Mouse (Mus musculus): ENCODE data around the gene Cps1.
A peak's percentile ranks its signal among the peaks of the same experiment; 100 is the strongest.

The Cps1 gene

DNA sequence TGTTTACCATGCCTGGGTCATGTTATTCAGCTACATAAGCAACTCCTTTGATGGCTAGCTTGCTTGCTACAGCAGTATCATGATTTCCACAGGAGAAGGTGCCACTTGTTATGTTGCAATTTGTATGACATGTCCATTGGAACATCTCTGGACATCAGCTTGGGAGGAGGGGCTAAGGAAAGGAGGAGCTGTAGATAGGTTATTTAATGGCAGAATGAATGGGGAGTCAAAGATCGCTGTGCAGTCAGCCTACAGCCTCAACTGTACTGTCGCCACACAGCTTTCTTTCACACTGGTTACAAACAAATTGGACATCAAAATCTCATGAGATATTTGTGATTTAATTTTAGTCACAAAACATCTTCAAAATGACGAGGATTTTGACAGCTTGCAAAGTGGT lies at the start of gene Cps1:
Cps1 (plus strand) TSS at position 230 of the 400 bp plus-strand sequence.
- DNase-seq: no peak

DNA sequence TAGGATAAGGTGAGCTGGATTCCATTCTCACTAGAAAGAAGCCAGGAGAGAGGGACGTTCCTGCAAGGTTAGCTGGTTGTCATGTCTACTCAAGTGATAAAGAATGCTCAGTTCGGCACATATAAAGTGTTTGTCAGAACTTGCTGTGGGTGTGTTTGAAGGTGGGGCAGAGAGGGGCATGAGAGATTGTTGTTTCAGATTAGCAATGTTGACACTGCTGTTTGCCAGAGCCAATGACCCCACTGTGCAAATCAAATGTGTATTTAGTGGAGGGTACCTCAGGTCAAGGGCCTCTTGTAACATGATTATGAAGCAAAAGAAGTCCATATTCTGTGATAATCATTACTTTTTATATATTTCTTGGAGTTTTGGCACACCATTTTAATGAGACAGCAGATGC lies 45.1 kb upstream of the Cps1 start:
- DNase-seq: no peak

DNA sequence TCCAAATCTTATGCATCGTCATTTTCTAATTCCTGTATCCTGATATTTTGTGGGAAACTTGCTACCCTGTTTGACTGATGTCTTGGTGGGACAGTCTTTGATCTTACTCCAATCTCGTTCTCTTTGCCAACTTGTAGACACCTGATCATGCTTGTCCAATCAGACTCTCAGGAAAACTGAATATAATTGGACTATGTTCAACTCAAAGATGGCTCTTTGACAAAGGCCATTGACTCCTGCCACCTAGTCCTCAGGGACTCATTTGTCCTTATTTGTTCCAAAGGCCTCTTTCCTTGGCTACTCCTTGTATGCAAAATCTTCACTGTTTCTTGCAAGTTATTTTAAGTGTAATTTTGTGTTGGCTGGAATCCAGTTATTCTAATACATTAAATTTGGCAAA lies 44.2 kb upstream of the Cps1 start:
- no peak for DNase-seq

DNA sequence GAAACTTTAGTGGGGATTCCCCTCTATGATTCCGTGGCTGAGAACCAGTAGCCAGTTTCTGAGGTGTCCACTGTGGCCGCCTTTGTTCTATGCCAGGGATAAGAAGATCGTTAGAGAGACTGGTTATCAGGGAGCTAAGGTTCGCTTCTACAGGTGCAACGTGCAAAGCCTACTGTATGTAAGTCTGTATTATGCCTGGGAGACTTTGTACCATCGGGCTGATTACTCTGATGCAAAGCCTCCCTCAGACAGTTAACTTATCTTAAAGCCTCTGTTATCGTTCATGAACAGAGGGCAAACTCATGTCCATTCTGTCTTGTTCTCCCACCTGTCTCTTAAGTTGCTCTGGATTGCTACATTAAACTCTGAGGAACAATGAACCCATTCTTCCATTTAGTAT lies 43.7 kb upstream of the Cps1 start:
- no peak for DNase-seq

DNA sequence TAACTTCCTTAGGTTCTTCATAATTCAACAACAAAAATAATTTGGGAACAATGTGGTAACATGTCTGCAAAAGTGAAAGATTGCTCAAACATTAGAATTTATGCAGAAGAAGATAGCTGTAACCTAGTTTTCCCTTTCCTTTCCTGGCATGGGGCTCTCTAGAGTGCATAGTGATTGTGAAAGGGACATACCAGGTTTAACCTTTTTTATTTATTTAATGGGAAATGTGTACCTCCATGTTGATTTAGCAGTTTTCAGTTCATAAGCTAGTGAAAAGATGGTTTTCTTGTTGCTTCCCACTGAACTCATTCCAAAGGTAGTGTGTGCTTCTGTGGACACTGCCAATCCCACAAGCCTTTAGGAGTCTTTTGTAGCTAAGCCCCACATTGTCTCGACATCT lies 30.4 kb upstream of the Cps1 start:
- DNase-seq: no peak

DNA sequence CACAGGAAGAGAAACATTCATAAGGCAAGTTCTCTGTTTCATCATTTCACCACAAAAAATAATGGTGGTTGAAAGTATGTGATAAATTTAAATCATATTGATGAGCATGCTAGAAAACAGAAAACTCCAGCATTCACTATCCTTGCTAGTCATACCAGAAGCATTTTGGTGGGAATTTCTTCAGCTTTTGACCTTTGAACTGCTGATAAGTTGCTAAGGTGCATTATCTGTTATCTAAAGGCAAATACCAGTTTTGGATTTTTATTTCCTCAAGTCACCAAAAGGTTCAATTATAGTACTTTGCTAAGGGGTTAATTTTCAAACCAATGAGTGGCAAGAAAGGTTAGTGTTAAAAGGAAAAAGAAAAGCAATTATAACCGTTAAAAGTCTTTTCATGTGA lies 23.6 kb upstream of the Cps1 start:
- DNase-seq: no peak

DNA sequence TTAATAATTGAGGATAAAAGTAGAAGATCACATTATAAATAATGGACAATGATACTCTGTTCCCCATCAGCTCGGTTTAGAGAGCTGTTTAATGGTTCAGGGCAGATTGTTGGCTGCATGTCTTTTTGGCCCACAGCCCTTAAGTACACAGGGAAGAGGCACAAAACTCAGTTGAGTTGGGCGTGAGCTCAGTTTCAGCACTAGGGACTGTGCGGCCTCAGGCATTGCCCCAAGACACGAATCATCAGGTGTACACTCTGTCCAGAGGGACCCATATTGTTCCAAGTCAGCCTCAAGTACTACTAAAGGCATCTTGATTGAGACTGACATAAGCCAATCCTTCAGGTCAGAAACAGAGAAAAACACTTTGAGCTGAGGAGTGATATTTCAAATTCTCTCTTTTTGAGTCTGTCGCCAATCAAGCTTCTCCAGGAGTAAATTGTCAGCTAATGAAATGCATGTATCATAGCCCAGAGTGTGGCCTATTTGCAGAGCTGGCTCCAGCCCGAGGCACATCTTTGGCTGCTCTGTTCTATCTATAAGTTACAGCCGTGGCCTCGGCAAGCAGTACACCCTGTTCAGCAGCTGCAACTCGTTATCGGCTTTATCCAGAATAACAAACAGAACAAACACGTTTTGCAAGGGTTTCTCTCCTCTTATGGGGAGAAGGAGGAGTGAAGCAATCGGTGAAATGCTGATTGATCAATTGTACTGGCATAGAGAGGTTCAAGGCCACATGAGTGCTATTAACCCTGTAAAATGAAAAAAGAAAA lies 19.2 kb upstream of the Cps1 start:
- peak; percentile 28 for DNase-seq

DNA sequence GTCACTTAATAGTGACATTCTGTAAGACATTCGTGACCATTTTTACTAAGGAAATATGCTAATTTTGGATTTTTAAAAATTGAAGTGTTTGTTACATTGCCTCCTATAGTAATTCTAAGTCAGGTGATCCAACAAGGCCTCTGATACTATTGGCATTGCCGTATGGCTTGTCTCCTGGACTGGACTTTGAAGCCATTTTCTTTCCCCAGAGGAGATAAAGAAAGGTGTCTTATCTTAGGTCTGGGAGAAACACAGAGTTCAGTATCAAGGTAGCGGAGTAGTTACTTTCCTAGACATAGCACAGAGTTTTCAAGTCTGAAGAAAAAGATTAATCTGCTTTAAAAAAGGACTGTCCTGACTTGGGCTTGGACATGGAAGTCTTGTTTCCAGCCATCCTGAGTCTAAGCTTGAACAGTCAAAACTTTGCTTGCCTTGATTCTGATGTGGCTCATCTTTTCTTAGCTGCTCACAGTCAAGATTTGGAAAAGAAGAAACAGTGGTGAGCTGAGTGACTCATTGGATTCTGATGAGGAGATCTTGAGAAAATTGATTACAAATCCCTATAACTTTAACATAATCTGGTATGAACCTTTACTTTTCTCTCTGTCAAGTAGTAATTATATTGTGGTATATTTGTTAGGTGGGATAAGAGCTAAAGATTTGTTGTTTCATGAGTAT lies 11.1 kb upstream of the Cps1 start:
- DNase-seq: no peak

DNA sequence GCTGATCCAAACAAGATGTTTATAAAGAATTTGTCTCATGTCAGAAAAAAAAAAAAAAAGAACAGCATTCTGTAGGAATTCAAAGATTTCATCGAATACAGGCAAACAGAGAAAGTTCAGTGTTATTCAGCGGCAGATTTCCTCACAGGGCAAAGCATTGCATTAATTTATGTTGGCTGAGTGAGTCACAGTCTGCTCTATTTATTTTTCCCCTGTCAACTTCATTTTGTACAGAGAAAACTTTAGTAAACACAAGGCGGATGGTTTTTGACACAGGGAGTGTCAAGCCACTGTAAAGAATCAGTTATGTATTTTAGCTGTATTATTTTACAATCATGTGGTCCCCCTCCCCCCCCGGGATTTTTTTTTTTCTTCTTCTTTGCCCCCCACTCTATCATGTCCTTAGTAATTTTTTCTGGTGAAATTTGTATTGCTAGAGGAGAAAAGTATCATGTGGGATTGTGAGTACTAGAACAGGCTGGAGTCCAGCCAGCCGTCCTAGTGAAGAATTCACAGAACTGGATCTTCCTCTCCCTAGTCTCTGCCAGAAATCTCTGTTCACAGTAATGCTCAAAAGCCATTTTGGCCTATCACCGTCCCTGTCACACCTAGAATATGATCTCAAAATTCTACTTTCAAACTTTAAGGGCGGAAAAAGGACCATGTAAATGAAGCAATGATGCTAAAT lies 9.3 kb upstream of the Cps1 start:
- no peak for DNase-seq

DNA sequence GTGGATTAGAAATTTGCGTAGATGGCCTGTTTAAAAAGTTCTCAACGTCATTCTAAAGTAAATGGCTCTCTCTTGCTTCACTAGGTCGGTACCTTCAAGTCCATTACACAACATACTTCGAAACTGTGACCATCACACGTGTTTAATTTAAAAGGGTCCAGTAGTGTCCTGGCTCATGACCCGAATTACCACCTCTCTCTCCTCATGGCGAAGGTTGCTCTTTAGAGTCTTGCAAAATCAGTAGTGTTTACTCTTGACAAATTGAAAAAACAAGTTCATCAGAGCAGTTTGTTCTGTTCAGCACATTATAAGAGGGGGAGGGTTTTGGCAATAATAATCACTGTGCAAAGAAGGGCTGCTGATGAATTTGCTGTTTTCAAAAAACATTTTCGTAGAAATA lies 6.3 kb upstream of the Cps1 start:
- DNase-seq: no peak

DNA sequence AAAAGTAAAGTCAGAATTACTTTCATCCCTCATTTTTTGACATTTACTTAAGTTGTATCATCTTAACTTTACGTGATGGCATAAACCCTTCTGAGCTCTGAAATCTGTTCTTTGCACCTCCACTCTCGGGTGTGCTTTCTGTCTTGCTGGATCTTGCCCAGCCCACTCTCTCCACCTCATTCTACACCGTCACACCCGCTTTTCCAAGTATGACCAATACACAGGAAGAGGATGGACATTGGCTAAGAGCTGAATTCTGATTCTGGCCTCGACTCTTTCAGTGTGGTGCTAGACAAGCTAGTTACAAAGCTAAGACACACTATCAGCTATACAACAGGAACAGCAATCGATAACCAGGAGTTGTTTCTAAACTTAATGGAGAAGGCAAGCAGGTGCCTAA lies 5.0 kb upstream of the Cps1 start:
- no peak for DNase-seq

DNA sequence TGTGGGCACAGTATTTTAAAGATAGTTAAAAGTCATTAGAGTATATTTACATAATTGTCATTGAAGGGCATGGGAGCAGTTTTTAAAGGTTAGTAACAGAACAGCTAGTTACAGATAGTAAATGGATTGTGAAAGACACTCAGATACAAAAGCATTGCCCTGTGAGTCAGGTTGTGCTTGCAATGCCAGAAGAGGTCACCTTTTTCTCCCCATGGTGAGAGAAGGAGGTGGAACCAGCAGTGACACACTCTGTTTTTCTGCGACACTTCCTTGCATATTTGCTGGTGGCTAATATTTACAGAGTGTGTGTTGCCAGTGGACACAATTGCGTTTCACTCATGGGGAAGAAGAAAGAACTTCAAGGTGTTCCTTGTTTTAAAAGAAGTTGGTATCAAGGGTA lies 2.6 kb downstream of the Cps1 start:
- DNase-seq: no peak

DNA sequence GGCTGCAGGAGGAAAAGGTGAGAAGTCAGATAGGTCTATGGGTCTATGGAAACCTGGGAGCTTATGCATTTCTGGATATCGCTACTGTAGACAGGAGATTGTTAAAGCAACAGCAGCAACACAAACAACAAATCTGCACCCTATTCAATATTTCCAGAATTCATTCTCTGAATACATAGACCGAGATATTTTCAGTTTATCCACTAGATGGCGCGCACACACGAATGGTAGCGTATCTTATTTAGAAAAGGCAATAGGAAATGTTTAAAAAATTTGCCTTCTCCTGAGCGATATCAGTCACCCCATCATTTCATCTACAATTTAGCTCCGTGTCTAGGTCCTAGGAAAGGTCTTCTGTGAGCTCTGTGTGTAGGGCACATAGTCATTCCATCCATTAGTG lies 21.1 kb downstream of the Cps1 start:
- DNase-seq: peak; percentile 66

DNA sequence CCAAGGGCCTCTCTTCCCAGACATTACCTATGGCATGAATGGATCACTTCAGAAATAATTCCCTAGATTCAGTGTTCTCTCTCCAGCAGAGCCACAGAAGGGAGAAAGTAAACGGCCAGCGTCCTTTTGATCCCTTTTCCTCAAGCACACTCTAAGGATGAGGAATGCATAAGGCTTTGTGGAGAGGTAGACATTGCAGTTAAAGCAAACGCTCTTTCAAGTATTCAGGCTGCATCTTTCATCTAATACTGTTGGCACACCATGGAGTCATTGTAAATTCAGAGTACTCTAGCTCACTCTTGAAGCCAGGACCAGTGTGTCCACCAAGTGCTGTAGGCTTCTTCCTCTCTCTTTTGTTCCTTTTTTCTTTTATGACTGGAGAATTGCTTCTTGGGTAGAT lies 28.4 kb downstream of the Cps1 start:
- no peak for DNase-seq

DNA sequence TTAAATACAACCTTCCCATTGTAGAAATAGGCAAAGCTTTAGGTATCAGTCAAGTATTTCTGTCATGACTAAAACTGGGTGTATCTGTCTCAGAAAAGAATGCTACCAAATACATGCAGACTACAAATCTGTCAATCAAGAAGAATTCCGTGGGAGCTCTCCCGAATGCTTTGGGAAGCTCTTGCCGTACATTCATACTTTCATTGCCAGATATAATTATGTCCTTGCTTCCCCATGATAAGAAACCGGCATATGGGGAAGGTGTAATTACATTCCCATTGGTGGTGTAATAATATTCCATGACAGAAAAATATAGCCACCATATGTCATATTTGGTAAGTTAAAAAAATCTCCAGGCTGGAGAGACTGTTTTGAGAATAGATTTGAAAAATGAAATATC lies 44.5 kb downstream of the Cps1 start:
- no peak for DNase-seq

DNA sequence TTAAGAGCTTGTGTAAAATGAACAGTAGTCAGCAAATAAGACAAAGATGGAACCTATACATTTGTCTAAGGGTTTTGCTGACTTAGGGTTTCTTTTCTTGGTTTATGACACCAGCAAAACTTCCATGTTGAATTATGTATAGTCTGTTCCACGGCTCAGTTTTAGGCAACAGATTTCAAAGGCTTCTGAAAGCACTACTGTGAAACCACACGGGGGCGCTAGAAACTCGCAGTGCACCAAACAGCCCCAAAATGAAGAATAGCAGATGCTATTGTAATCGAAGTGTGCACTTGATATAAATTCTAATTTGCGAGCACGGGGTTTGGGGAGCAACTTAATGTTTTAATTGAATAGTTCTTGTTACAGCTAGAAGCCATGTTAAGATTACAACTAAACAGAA lies 58.3 kb downstream of the Cps1 start:
- DNase-seq: peak; percentile 80

DNA sequence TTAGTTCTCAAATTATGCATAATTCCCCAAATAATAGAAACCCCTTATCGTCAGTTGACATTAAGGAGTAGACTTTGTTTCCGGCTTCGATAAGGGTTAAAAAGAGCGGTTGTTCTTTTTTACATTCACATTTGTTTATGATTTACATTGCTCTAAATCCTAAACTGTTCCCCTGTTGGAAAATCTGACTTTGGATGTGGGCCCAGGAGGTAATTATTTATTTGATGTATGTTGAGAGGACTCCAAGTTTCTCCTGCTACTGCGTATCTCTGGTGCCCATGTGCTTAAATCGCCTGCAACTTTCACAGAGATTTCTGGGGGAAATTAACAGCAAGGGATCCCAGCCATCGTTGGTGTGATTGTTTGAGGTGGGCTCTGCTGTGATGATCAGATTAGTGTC lies 59.4 kb downstream of the Cps1 start:
- no peak for DNase-seq

DNA sequence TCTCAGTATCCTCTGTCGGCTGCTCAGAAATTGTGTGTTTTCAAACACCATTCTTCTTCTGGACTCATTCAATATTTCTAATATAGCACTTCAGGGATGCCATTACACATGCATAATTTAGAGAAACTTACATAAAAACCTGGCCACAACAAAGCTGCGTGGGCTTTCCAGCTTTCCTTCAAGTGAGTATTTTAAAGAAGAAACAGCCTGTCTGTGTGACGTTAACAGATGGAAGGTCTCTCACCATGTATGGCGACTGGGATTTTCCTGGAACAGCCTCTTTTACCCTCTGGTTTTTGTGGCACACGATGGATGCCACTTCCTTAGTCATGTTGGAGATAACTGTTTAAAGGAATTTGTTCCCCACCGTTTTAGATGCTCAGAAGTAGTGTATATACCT lies 60.7 kb downstream of the Cps1 start:
- DNase-seq: no peak

DNA sequence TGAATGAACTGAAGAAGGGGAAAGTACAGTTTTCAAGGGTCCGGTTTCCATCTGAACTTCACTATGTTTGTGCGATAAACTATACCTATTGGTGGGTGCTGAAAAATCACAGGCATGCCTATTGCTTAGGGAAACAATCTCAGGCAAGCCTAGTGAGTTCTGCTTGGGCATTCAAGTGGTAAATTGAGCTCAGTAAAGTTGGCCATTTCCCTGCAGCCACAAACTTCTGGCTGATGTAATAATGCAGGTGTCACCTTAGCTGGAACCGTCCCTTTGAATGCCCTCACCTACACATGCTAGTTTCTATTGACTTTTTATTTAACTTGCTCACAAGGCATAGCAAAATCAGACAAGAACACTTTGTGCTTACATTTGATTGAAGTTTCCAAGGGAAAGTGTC lies 61.3 kb downstream of the Cps1 start:
- DNase-seq: no peak

DNA sequence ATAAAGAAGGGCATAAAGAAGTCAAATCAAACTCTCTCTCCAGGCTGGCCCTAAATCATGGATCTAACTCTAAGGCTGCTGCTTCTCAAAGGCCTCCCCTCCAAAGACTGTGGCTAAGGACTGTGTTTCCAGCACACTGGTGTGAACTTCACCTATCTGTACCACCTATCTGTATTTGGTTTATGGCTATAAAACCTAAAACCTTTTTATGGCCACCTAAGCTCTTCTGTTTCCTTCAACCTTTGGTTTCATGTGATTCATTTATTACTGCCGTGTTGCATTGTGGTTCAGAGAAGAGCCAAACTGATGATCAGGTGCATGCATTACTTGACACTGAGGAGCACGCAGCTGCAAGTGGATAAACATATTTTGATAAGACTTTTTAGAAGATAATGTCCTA lies 74.5 kb downstream of the Cps1 start:
- DNase-seq: no peak

DNA sequence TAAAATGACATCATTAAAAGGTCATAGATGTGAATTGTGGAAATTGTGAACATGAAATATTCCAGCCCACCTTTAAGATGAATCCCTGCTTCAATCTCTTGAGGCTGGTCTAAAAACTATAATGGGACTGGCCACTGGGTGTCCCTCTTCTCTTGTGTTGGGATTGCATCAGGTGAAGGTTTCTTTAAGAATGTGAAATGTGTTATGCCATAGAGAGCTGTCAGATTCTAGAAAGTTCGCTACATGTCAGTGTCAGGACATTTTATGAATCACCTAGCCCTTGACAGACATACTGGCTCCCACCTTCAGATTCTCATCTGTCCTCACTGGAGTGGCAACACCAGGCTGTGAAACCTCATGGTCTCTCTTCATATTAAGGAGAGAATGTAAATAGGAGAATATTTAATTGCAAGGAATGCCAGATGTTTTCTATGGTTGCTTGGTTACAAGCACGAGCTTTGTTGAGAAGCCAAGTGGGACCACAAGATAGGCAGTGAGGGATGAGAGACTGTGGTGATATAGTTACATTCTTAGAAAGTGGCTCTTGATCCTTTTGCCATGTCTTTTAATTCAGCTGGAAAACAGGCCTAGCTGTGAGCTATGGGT lies 95.6 kb downstream of the Cps1 start:
- DNase-seq: peak; percentile 22

DNA sequence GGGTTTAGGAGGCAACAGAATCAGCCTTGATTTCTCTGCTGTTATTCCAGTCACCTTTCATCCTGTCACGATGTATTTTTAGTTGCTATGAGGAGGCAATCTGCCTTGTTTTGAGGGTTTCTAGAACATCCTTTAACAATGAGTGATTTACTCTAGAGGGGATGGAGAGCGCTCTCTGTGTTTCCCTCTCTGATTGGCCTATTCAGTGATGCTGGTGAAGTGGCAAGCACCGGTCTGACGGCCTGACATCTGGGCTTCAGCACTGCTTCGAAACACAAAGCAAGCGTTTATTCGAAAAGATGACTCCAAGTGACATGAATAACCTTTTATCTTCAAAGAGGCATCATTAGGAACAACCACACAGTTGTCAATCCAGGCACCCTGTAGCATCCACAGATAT lies 100.8 kb downstream of the Cps1 start:
- no peak for DNase-seq

DNA sequence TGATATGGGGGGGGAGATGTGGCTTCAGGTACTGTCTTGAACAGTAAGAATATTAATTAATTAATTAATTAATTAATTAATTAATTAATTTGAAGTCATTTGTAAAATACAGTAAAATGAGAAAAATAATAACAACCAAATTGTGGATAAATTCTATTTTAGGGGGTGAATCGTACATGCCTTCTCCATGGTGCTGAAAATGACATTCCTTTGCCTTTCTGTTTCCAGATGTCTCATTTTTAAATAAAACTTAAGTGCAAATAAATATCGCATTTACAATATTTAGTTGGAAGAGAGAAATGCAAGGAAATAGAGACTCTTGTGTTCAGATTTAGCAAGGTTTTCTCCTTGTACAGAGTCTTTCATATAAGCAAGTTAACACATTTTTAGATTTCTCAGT lies 112.0 kb downstream of the Cps1 start:
- DNase-seq: peak; percentile 23
